Mouse (Mus musculus): ENCODE measurements around the gene Sh3d19.

The Sh3d19 gene

GRCm38 (mm10) chr3:86028658-86029375 lies 57.9 kb downstream of the Sh3d19 start:
- DNase-seq (ENCODE audit: low spot score in 2 of 2), result no peak

GRCm38 (mm10) chr3:86030566-86030965 lies 59.7 kb downstream of the Sh3d19 start:
- no peak for DNase-seq (ENCODE audit: low spot score in 2 of 2)

GRCm38 (mm10) chr3:86033455-86034090 lies 62.7 kb downstream of the Sh3d19 start:
- no peak for DNase-seq (ENCODE audit: low spot score in 2 of 2)

- no peak for DNase-seq (ENCODE audit: low spot score in 2 of 2)
Observed at GRCm38 (mm10) chr3:86037926-86038484, 67.1 kb downstream of the Sh3d19 start.

- no peak for DNase-seq (ENCODE audit: low spot score in 2 of 2)
Observed at GRCm38 (mm10) chr3:86038648-86039047, 67.7 kb downstream of the Sh3d19 start.

GRCm38 (mm10) chr3:86040286-86041201 lies 69.6 kb downstream of the Sh3d19 start:
- no peak for DNase-seq (ENCODE audit: low spot score in 2 of 2)

GRCm38 (mm10) chr3:86047686-86048408 lies 76.9 kb downstream of the Sh3d19 start:
- DNase-seq (ENCODE audit: low spot score in 2 of 2), result no peak

- no peak for DNase-seq (ENCODE audit: low spot score in 2 of 2)
Observed at GRCm38 (mm10) chr3:86049041-86049440, 78.1 kb downstream of the Sh3d19 start.

- no peak for DNase-seq (ENCODE audit: low spot score in 2 of 2)
Observed at GRCm38 (mm10) chr3:86056678-86057077, 85.8 kb downstream of the Sh3d19 start.

- DNase-seq (ENCODE audit: low spot score in 2 of 2), result no peak
Observed at GRCm38 (mm10) chr3:86057436-86058095, 86.7 kb downstream of the Sh3d19 start.

- no peak for DNase-seq (ENCODE audit: low spot score in 2 of 2)
Observed at GRCm38 (mm10) chr3:86069646-86070250, 98.8 kb downstream of the Sh3d19 start.

- DNase-seq (ENCODE audit: low spot score in 2 of 2), result no peak
Observed at GRCm38 (mm10) chr3:86070799-86071198, 99.9 kb downstream of the Sh3d19 start.

- no peak for DNase-seq (ENCODE audit: low spot score in 2 of 2)
Observed at GRCm38 (mm10) chr3:86072066-86072465, 101.2 kb downstream of the Sh3d19 start.

- DNase-seq (ENCODE audit: low spot score in 2 of 2), result no peak
Observed at GRCm38 (mm10) chr3:86072889-86073288, 102.0 kb downstream of the Sh3d19 start.

- DNase-seq (ENCODE audit: low spot score in 2 of 2), result no peak
Observed at GRCm38 (mm10) chr3:86075593-86075992, 104.7 kb downstream of the Sh3d19 start.

GRCm38 (mm10) chr3:86076511-86077283 lies 105.8 kb downstream of the Sh3d19 start:
- DNase-seq (ENCODE audit: low spot score in 2 of 2), result no peak

GRCm38 (mm10) chr3:86083051-86083450 lies 112.1 kb downstream of the Sh3d19 start:
- no peak for DNase-seq (ENCODE audit: low spot score in 2 of 2)

GRCm38 (mm10) chr3:86085001-86085400 lies 114.1 kb downstream of the Sh3d19 start:
- no peak for DNase-seq (ENCODE audit: low spot score in 2 of 2)

- DNase-seq (ENCODE audit: low spot score in 2 of 2), result no peak
Observed at GRCm38 (mm10) chr3:86087872-86088271, 117.0 kb downstream of the Sh3d19 start.
